Mouse (Mus musculus) heart, postnatal 10 days (tissue): Measurements from ENCODE around the gene Gstm5. TPM values are rescaled to one million over a fixed set of nuclear protein-coding genes. Genes with fewer than 3 reads are reported as not detected.
"Not testable (repeated sequence)": the region's sequence is repeated elsewhere in the genome, so short reads cannot be mapped to it uniquely, and the experiment has no call there.

Source experiments
- DNase-seq, 2 experiments: peaks; one replicate each; pipeline ENCODE4 v3.0.0; 2021
- intact Hi-C: fragments of 180-260 bp; cut with DNase I; formaldehyde crosslinking; loops from one replicate; pipeline ENCODE4 v1.15.1; 2025
- total RNA-seq, 2 experiments: library from RNA; stranded (reverse); gene quantifications; 2 replicates each; pipeline ENCODE4 v1.2.3; 2021

Gstm5 gene
- 10 to 100 TPM; 50.7 to 50.8 TPM for total RNA-seq

- intact Hi-C loops, result no loop called here
- DNase-seq, result peak; percentile 86 to 87
These were observed at the start of gene Gstm5 for GRCm38 (mm10) chr3:107895720-107896569. TSS of gene Gstm5 (plus strand) at chr3:107895821.

GRCm38 (mm10) chr3:107846175-107846574 lies 49.4 kb upstream of the Gstm5 start:
- DNase-seq, result no peak
- intact Hi-C loops, result no loop called here

GRCm38 (mm10) chr3:107846835-107847234 lies 48.8 kb upstream of the Gstm5 start:
- intact Hi-C loops, result no loop called here
- no peak for DNase-seq

GRCm38 (mm10) chr3:107848126-107848525 lies 47.5 kb upstream of the Gstm5 start:
- intact Hi-C loops, result no loop called here
- no peak for DNase-seq

GRCm38 (mm10) chr3:107849000-107849692 lies 46.5 kb upstream of the Gstm5 start:
- no peak for DNase-seq
- intact Hi-C loops, result no loop called here

- DNase-seq, result no peak
- intact Hi-C loops, result no loop called here
These were observed 46.0 kb upstream of the Gstm5 start for GRCm38 (mm10) chr3:107849693-107850031.

- DNase-seq, result peak; percentile 80 to 81
- intact Hi-C loops, result no loop called here
These were observed 45.1 kb upstream of the Gstm5 start for GRCm38 (mm10) chr3:107850418-107851031.

- intact Hi-C loops, result no loop called here
- no peak for DNase-seq
These were observed 42.8 kb upstream of the Gstm5 start for GRCm38 (mm10) chr3:107852786-107853185.

GRCm38 (mm10) chr3:107853232-107854181 lies 42.1 kb upstream of the Gstm5 start:
- no peak for DNase-seq
- intact Hi-C loops, result no loop called here

GRCm38 (mm10) chr3:107855368-107855767 lies 40.3 kb upstream of the Gstm5 start:
- DNase-seq, result no peak

GRCm38 (mm10) chr3:107857646-107858045 lies 38.0 kb upstream of the Gstm5 start:
- intact Hi-C loops, result no loop called here
- no peak for DNase-seq

More at GRCm38 (mm10) chr3:107855368-107855767, 40.3 kb upstream of the Gstm5 start:
- intact Hi-C loops, result no loop called here

- intact Hi-C loops, result loop anchor here (10.0 kb wide), 1 partner anchor 257 kb away; no protein-coding TSS in a partner anchor
- not testable (repeated sequence) for DNase-seq
These were observed 34.1 kb upstream of the Gstm5 start for GRCm38 (mm10) chr3:107861483-107861882.

- intact Hi-C loops, result loop anchor here (2.0 to 10.0 kb wide), 2 partner anchors 104 to 258 kb away; no protein-coding TSS in a partner anchor
- DNase-seq, result no peak
These were observed 33.1 kb upstream of the Gstm5 start for GRCm38 (mm10) chr3:107862471-107862870.

GRCm38 (mm10) chr3:107863471-107863870 lies 32.1 kb upstream of the Gstm5 start:
- DNase-seq, result no peak
- intact Hi-C loops, result loop anchor here (2.0 to 10.0 kb wide), 2 partner anchors 105 to 259 kb away; no protein-coding TSS in a partner anchor

- intact Hi-C loops, result loop anchor here (1.0 to 10.0 kb wide), 3 partner anchors 105 to 259 kb away; partner anchors contain the start of gene Ahcyl1
These were observed 31.6 kb upstream of the Gstm5 start for GRCm38 (mm10) chr3:107863898-107864603.

GRCm38 (mm10) chr3:107865364-107866091 lies 30.1 kb upstream of the Gstm5 start:
- intact Hi-C loops, result loop anchor here (2.0 to 10.0 kb wide), 4 partner anchors 153 to 303 kb away; no protein-coding TSS in a partner anchor

More at GRCm38 (mm10) chr3:107863898-107864603, 31.6 kb upstream of the Gstm5 start:
- peak; percentile 93 to 95 for DNase-seq

GRCm38 (mm10) chr3:107867086-107867485 lies 28.5 kb upstream of the Gstm5 start:
- intact Hi-C loops, result loop anchor here (1.0 to 10.0 kb wide), 6 partner anchors 51 to 305 kb away; no protein-coding TSS in a partner anchor
- DNase-seq, result peak; percentile 89 to 92

More at GRCm38 (mm10) chr3:107865364-107866091, 30.1 kb upstream of the Gstm5 start:
- DNase-seq, result no peak

- intact Hi-C loops, result loop anchor here (5.0 to 10.0 kb wide), 2 partner anchors 264 to 306 kb away; no protein-coding TSS in a partner anchor
- no peak for DNase-seq
These were observed 27.2 kb upstream of the Gstm5 start for GRCm38 (mm10) chr3:107868452-107868851.
